Mouse (Mus musculus): ENCODE measurements at regions not wholly inside any gene's neighbourhood (a gene's known extent, or its start where the extent isn't known, plus 50 kb on each side); places are given as distances from the start of the nearest gene placed in this dataset.

- TF ChIP-seq CTCF (conservative IDR thresholded peaks at IDR 0.05; ENCODE audit: low read length) (no peak), POU5F1 (IDR thresholded peaks at IDR 0.05; ENCODE audit: borderline replicate concordance, low read length) (no peak)
These were observed 171.1 kb upstream of the Cited2 start for GRCm38 (mm10) chr10:17551869-17552268.
